ENCODE assay signal across 8 mouse cellular contexts in genomic region chr9:21002627-21003551, GRCm38 (mm10). TPM values are rescaled to one million over a fixed set of nuclear protein-coding genes. Genes with fewer than 3 reads are reported as not detected.
DNase-seq lines count a peak whose midpoint lies in the region; ATAC-seq lines count a peak whose summit lies in the region.

Mrpl4 (plus strand) TSS chr9:21002738.

- DNase-seq in adrenal gland, adult (ENCODE audit: inconsistent age in 2 of 2, low spot score in 1 of 2) = peak; percentile 89 to 96
- peak; percentile 91 for DNase-seq in embryo, embryonic 10.5 days (ENCODE audit: low spot score)
- DNase-seq in gastrocnemius, postnatal 25 days = peak; percentile 78
- peak; percentile 98 for DNase-seq in intestine, embryonic 14.5 days (ENCODE audit: low spot score)
- DNase-seq in left cerebral cortex, postnatal 14 days (ENCODE audit: low spot score in 2 of 2) = peak; percentile 87 to 93
- DNase-seq in mesoderm, embryonic 11.5 days (ENCODE audit: low read depth, low spot score) = peak; percentile 94
- DNase-seq in right cerebral cortex, postnatal 36 days (ENCODE audit: low spot score in 2 of 2) = peak; percentile 88 to 89
- peak; percentile 91 for DNase-seq in yolk sac, embryonic 10.5 days (ENCODE audit: low spot score)

- H3K4me3 ChIP-seq in intestine, embryonic 14.5 days (ENCODE audit: low read depth, low read length) = peak within 1 kb of the TSS; percentile 90

- H3K27me3 ChIP-seq in intestine, embryonic 14.5 days (replicated peaks; ENCODE audit: control insufficient read depth, insufficient read depth, low read length) = no peaks in the 10 kb centered on the region

- H3K9me3 ChIP-seq in intestine, embryonic 14.5 days (ENCODE audit: control insufficient read depth, low read length) = no peaks in the 10 kb centered on the region

- peak within 1 kb of the TSS; percentile 52 for H3K27ac ChIP-seq in intestine, embryonic 14.5 days (ENCODE audit: low read depth)

- H3K4me1 ChIP-seq in intestine, embryonic 14.5 days (replicated peaks; ENCODE audit: control insufficient read depth, insufficient read depth, low read length) = peaks cover 5% of the 10 kb centered on the region

- peak; percentile 87 for ATAC-seq in intestine, embryonic 14.5 days (replicated peaks; ENCODE audit: low FRiP score, low TSS enrichment, low read depth)

- H3K36me3 ChIP-seq in intestine, embryonic 14.5 days (ENCODE audit: control insufficient read depth, insufficient read depth, low read length) = peaks cover 35% of the 10 kb centered on the region

- intact Hi-C loops in left cerebral cortex, postnatal 14 days (cut with DNase I) = loop anchor here (2.0 kb wide), 1 partner anchor 50 kb away; no protein-coding TSS in a partner anchor

- H3K9ac ChIP-seq in intestine, embryonic 14.5 days (ENCODE audit: low read length) = peak within 1 kb of the TSS; percentile 78

- under 1% methylated on average over 72 of the region's 72 CpGs for WGBS in intestine, embryonic 14.5 days

- H3K4me2 ChIP-seq in intestine, embryonic 14.5 days (ENCODE audit: low read length) = peak within 1 kb of the TSS; percentile 84

RNA-seq across cellular contexts. Expression of gene Mrpl4, which starts in this region (rescaled TPM):
- total RNA-seq in gastrocnemius, postnatal 25 days (2021) = 10 to 100 TPM; 61.9 to 62.8 TPM
- polyA plus RNA-seq in intestine, embryonic 14.5 days (2014; fragmentation: Nextera tagmentation; extraction: Ambion mirVana) = 151 and 155 TPM in 2 replicates
- total RNA-seq in left cerebral cortex, postnatal 14 days (2021) = 10 to 100 TPM; 58.7 to 62.9 TPM

Comparison
In these comparisons a context has a peak if more than half of its experiments do, and no peak if none do; other contexts are left out.
1. Peak in every context shown above with its lines: DNase-seq, ATAC-seq, H3K4me3 ChIP-seq and H3K27ac ChIP-seq.